Mouse (Mus musculus) cerebellum, adult 9-11 months (tissue): ENCODE data around the gene Exph5.

Experiments
- DNase-seq: peaks from one replicate; pipeline ENCODE4 v3.0.0; 2022

The Exph5 gene

DNA sequence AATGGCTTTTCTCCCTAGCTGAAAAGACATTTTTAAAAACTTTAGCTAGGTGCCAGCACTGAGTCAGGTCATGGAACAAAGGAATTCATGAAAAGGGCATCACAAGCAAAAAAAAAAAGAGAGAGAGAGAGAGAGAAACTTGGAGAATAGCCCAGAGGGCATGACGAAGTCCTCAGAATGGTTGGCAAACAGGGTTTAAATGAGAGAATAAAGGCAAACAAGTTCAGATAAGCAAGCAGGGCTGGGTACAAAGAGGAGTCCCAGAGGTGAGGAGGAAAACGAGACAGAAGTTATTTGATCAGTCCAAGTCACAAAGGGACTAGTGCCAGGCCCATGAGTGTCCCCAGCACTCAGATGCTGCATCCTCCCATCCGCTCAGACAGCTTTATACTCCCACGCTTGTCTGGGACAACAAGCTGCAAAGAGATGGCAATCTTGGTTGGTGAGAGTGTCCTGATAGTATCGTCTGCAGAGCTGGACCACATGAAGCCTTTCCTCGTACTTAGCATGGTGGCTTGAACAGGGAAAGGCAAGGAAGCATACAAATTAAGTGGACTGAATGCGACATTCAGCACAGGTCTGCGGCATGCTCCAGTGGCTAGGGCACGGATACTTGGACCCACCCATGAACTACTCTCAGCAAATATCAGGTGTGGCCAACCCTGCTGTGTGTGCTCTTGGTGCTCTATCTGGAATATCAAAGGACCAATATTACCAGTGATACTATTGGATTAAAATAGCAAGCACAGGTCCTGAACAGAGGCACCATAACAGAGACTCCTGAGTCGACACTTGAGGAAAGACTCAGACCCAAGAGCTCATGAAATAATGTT is 22.2 kb downstream of the Exph5 start:
- peak; percentile 72 for DNase-seq

DNA sequence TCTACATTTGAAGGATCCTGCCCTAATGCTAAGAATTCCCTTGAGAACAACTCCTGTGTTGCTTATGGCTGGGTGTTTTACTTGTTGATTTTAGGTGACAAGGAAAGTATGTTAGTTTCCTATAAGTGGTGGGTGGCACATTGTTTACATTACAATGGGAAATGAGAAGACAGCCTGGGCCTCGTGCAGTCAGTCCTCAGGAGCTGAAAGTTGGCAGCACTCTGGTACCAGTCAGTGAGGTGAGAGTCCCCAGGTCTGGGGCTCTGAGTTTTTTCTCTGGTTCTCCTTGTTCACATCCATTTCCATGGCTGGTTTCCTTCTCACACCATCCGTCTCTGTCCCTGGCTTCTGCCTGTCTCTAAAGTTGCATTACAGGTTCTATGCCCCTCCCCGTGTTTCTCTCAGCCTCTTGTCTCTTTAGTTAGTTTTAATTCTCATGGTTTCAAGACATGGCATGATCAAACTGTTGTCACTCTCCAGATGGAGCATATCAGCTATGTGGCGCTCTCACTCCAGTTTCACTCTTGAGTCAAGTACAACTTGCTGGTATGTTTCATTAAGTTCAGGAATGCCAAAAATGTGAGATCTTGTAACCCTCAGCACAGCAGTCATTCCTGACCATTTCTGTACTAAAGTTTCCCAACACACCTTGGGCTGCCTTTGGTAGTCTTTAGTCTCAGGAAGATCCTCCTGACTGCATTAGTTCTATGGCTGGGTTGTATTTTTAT is 24.1 kb downstream of the Exph5 start:
- DNase-seq = peak; percentile 30

DNA sequence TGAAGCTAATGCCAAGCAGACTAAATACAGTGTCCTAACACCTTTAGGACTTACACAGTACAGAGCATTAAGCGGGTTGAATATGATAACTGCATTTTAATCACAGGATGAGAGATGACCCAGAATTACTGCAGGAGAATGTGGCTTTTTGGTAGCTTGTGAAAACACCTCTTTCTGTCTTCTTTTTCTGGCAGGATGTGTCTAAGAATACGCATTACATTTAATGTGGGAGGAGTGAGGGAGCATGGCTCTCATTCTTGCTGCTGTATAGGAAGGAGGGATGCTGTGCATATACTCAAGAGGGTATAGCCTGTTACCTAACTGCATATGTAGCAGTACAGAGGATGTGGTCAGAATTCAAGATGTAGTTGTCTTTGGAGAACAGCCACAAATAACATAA is 26.7 kb downstream of the Exph5 start:
- DNase-seq = peak; percentile 3

DNA sequence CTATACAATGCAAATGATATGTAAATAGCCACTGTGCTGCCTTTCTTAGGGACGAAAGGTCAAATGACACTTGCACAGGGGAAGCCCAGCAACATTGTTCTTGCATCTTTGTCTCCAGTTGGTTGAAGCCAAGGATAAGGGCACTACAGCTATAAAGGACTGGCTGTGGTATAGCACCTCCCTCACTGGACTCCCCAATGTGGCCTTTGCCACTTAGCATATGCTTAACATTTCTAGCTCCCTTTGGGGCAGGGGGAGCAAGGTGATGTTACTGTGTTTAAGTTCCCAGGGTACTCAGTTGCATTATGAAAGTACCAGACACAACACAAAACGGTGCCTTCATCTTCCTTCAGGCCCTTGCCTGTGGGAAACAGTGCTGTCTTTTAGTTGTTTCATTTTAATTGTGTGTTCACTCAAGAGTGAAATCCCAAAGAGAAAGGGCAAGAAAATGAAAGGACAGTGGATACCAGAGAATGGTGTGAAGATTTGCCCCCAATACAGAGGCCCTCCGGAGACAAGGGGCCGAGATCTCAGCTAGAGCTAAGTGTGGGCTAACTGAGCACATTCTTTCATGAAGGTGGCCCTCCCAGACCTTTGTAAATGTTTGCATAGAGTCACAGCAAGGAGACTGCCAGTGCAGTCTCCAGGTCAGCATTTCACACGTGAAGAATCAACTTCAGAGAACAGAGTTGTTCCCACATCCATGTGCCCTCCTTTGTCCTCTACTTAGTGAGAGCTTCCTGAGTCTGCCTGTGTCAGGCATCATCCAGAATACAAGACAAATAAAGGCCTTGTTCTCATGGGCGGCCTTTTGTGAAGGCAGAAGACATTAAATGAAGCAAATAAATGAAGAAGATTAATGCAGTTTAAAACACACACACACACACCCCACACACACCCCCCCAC is 28.1 kb downstream of the Exph5 start:
- DNase-seq = peak; percentile 9

DNA sequence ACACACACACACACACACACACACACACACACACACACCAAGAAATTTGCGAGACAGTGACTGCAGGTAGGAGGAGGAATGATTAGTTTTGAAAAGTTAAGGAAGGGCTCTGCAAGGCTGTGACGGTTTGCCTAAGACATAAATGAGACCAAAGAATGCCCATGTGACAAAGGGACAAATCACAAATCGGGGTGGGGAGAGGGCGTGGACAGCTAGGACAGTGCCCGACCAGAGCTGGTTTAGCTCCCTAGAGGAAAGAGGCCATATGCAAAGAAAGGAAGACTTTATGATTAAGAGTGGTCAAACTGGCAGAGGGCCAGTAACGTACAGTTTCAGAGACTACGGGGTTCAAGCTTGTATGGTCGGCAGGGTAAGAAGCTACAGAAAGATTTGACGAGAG is 28.8 kb downstream of the Exph5 start:
- no peak for DNase-seq

DNA sequence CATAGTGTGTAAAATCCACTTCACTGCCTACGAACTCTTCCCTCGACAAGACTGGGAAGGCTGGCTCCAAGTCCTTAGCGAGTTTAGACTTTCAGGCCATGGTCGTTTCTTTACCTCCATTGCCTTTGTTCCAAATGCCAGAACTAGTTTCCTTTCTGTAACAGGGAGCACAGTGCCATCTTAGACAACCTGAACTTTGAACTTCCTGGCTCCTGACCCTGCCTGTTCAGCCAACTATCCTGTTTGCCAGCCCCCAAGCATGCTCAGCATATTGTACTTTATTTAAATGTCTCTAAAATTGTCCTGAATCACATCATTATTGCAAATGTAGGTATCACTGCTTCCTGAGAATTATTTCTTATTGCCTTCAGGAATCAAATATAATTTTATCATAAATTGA is 32.0 kb downstream of the Exph5 start:
- no peak for DNase-seq

DNA sequence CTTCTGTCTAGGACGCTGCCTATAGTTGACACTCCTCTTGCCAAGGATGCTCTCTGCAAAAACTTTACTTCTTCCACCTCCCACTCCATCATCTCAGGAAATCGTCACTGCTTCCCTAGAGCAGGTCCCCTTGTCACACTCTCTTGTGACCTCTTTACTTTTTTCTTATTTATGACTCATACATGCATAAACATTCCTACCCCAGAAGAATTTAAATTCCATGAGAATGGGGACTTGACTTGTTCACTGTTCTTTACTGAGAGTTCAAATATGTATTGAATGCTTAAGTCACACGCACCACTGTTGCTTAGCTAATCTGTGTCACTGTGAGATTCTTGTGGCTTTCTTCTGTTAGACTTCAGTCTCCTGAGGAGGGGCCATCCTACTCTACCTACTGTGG is 33.7 kb downstream of the Exph5 start:
- no peak for DNase-seq

DNA sequence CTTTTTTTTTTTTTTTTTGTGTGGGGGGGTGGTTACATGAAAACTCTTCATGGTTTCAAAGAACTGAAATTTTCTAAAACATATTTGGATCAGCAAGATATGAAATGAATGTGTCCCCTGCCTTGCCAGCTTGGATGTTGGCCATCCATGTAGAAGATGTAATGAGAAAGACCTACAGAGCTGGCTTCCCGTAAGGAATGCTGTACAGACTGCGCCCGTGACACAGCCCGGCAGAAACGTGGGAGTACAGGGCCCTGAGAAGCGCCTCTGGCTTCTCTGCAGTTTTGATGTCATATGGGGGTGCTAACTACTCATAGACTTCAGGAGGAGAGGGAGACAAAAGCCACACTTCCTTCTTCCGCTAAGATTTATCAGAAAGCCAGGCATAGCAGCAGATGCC is 38.1 kb downstream of the Exph5 start:
- DNase-seq = peak; percentile 55

DNA sequence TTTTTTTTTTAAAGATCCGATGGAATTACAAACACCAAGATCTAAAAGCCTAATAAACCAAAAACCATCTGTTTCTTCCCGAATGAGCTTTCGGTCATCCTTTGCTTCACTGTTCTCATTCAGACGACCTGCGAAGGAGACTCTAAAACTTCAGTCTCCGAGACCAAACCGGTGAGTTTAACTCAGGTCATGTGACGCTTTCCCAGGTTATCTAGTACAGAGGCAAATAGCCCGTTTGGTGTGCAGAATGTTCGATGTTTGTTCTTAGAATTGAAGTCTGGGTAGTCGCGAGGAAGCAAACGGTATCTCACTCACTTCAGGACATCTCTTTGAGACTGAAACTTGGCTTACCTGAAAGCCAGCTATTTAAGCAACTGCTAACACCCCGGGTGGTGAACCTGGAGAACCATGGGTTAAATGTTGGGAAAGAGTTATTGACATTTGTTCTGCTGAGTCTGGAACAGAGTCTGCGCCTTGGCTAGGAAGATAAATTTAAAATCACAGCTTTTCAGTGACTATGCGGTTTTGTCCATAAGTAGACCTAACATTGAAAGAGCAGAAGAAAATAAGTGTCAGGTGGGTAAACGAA is 39.0 kb downstream of the Exph5 start:
- no peak for DNase-seq

DNA sequence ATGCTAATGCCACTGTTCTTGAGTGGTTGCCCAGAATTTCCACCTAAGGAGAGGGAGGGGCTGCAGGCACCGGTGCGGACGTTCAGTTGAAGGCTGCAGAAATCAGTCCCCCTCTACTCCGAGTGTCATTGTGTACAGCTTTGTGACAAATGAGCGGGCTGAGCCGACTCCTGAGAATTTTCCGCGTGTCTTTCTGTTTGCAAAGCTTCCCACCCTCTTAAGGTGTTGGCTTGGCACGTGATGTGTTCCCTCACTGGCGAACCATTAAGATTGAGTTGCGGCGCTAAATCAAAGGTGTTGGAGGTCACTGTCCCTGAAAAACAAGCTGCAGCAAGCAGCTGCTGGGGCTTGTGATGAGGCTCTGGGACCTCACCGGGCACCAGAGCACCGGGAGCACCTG is 39.5 kb downstream of the Exph5 start:
- DNase-seq = peak; percentile 79

DNA sequence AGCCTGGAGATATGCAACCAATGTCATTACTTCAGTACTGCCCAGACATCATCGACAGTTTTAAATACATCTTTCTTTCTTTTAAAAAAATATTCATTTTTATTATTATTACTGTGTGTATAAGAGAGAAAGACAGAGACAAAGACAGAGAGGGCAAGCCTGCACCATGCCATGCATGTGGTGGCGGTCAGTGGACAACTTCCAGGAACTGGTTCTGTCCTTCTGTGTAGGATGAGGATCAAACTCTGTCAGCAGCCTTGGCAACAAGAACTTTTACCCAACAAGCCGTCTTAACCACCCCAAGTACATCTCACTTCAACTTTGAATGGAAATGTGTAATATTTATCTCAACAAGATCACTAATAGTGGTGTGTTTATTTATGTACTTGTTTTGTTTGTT is 40.5 kb downstream of the Exph5 start:
- peak; percentile 66 for DNase-seq

DNA sequence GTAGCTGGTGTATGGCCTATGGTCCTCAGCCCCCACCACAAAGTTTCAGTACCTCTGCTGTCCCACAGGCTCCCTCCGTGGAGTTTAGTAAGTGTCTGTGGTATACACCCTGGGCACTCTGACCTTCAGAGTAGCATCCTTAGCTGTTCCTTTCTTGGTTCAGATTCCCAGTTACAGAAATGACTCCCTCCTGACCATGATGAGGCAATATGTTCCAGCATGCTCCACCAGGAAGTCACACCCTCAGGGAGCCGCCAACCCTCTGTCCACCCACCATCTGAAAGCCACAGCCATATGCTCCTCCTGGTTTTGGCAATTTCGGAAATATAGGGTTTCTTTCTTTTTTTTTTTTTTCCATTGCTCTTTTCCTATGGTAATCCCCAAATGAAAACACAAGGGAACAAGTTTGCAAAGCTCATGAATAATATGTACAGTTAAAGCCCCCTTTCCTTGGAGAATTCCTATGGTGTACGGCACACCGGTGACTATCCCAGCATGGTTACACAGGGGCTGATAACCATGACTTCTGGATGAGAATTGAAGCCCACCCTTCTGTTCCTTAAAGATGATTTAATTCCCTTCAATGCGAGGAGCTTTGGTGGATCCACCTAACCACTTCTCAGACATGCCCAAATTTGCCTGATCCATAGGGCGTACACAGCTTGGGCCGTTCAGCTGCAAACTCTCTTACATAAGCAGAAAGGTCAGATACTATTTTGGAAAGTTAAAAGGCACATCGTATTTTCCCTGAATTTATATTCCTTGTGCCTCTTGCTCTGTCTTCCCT is 43.4 kb downstream of the Exph5 start:
- DNase-seq = peak; percentile 93

DNA sequence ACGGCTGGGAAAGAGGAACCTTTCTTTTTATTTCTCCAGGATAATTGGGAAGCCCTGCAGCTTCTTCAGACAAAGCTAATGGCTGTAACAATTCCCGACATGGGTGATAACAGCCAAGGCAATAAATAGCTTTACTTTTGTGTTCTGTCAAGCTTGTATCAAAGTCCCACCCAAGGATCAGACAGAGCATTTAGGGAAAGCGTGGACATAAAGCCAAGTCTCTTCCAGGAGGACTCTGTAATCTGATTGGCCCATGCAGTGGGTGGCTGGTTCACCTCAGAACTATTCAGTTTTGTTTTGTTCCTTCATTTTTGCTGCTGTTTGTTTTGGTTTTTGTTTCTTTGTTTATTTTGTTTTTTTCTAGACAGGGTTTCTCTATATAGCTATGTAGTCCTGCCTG is 44.3 kb downstream of the Exph5 start:
- no peak for DNase-seq

DNA sequence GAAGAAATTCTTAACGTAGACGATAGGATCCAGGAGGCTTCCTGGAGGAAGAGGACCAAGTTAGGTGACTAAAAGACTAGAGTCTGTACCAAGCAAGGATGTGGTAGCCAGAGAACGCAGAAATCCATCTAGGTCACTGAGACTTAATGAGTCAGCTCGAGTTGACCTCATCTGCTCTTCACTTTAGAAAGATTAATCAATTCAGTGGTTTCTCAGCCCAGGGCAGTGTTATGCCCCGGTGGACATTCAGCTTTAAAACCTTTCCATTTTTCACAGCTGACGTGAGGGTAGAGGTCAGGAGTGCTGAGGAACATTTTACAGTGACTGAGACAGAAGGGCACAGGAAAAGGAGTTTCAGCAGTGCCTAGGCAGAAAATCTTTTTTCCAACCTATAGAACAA is 44.9 kb downstream of the Exph5 start:
- DNase-seq = no peak

DNA sequence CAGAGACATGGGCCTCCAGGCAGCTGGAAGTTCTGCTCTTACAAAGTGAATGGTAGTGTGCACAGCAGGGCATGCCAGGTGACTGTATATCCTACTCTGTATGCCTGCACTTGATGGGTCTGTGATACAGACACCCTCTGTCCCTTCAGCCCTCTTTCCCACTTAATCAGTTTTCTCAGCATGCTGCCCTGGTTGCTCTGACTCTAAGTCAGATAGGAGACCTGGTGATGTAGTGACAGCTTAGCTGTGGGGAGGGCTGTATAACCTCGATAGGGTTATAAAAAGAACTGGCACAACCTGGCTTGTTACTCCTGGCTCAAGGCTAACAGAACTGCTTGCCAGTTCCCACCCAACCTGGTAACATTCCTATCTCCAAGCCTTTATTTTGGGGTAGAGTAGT is 47.7 kb downstream of the Exph5 start:
- peak; percentile 83 for DNase-seq

DNA sequence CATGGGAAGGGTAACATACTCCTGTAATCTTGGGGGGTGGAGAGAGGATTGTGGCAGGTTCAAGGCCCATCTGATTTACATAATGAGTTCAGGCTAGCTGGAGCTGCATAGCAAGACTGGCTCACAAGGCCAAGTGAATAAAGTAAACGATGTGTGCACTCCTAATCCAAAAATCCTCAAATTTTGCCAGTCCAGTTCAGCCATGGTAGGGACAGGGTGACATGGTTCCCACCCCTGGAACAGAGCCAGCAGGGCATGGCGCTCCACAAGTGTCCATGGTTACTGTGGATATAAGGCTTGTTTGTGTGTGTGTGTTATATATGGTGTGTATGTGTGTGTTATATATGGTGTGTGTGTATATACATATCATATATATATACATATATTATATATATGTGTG is 48.9 kb downstream of the Exph5 start:
- peak; percentile 53 for DNase-seq

DNA sequence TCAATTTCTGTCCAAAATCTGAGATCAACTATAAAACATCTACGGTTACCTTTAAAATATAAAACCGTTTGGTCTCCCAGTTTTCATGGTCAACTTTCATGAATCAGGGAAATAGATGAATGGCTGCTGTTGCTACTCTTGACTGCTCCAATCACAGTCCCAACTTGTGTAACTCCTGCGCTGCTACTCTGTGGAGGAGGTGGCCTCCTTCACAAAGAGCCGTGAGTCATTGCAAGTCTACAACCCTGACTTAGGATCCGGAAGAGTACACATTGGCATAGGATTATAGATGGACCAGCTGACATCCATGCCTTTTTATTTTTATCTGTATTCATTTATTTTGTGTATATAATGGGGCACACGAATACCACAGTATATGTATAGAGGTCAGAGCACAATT is 50.4 kb downstream of the Exph5 start:
- DNase-seq = no peak

DNA sequence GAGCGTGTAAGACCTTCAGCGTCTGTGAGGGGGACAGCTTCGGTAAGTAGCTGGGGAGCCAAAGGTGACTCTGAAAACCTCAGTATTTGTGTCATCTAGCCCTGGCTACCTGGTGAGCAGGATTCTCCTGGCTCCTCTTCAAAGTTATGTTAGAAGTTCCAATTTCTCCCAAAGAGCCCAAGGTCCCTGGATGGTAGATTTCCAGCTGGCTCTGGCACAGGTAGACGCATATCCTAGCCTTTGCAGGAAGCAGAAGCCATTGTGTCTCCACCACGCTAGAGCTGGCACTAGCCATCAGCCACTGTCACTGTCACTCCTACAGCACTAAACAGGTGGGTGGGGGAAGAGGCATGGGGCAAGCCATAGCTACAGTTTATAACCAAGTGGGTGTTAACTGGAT is 51.7 kb downstream of the Exph5 start:
- peak; percentile 69 for DNase-seq

DNA sequence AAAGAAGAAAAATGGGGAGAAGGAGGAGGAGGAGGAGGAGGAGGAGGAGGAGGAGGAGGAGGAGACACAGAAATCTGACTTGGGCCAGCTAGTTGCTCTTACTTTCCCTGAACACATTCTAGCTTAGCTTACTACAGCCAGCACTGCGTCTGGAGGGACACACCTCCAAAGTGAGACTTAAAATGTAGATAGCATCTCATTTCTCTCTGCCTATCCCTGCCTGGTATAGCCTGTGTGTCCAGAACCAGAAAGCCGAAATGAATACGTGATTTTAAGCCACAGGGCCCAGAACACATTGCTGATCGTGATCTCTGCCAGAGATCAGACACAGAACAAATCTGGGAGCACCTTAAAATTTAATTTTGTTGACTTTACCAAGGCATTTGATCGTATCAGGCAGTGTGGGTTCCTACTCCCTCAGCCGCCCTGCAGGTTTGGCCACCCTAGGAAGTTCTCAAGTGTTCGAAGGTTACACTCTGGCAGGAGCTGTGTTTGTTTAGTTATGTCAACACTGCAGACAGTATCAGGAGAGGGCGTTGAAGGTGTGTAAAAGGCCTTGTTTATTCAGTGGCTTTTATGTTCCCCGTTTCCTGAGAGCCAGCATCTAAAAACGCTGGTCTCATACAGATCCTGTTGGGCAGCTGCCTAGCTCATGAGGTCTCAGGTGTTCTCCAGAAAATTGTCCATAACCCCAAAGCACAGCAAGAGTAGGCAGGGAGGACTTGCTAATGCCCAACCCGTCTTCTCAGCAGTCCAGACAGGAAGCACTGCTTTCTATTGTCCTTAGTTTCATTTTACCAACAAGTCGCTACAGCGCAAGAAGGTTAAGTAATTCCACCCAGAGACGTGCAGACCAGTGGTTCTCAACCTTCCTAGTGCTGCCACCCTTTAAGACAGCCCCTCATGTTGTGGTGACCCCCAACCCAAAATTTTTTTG is 55.0 kb downstream of the Exph5 start:
- no peak for DNase-seq

DNA sequence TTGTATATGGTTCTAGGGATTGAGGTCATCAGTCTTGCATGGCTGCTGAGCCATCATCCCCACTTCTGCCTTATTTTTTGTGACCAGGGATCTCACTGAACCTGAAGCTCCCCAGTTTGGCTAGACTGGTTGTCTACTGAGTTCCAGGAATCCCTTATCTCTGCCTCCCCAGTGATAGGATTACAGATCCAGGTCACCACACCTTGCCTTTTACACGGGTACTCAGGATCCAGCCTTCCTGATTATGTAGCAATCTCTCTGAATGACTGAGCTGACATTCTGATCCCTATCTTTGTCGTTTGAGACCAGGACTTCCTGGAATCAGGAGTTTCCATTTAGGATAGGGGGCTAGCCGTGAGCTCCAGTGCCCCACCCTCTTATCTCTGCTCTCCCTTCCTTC is 69.9 kb downstream of the Exph5 start:
- no peak for DNase-seq

DNA sequence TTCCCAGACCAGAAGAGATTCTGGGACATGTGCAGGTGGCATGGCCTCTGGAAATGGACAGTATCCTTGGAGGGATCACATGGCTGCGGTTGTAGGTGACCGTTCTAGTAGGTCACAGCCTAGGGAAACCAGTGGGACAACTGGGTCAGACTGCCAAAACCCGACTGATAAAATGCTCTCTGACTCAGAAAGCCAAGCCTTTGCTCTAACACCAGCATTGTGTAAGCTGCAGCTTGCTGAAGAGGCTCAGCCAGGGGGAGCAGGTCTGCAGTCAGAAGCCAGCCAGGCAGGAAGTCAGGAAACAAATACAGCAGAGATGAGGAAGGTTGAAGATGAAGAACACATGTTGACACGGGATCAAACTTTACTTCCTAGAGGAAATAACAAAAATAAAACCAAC is 74.4 kb downstream of the Exph5 start:
- no peak for DNase-seq
